Mouse (Mus musculus) stomach, embryonic 14.5 days (tissue): ENCODE results near the gene 4933411K16Rik. TPM values are rescaled to one million over a fixed set of nuclear protein-coding genes. Genes with fewer than 3 reads are reported as not detected.

ENCODE experiments used
- ATAC-seq: fragments of 200-750 bp; cut with Nextera tagmentation; 2 replicates; pipeline ENCODE4 v1.8.0; 2017; ENCODE audit warnings: low read depth, moderate TSS enrichment; ENCODE audit not compliant: insufficient number of reproducible peaks, insufficient read depth, low FRiP score
- H3K27ac ChIP-seq: fragments of 300-500 bp; sonication (generic); 2 replicates; pipeline ENCODE4 v1.5.1; 2014; ENCODE audit warnings: mild to moderate bottlenecking, low read length, moderate library complexity, mixed read lengths
- H3K27me3 ChIP-seq: fragments of 300-500 bp; sonication (generic); 2 replicates; pipeline ENCODE4 v1.6.1; 2014; ENCODE audit warnings: low read length, control low read depth, mixed read lengths; ENCODE audit not compliant: control insufficient read depth, insufficient read depth
- H3K36me3 ChIP-seq: fragments of 300-500 bp; sonication (generic); 2 replicates; pipeline ENCODE4 v1.6.1; 2014; ENCODE audit warnings: mild to moderate bottlenecking, control low read depth, low read length, moderate library complexity, mixed read lengths; ENCODE audit not compliant: control insufficient read depth, insufficient read depth
- H3K4me1 ChIP-seq: fragments of 300-500 bp; sonication (generic); 2 replicates; pipeline ENCODE4 v1.6.1; 2014; ENCODE audit warnings: low read length, control low read depth, mixed read lengths; ENCODE audit not compliant: control insufficient read depth, insufficient read depth
- H3K4me2 ChIP-seq: fragments of 300-500 bp; sonication (generic); replicated peaks from 2 replicates; pipeline ENCODE4 v1.6.1; 2014; ENCODE audit warnings: low read depth, low read length, control low read depth
- H3K4me3 ChIP-seq: fragments of 300-500 bp; sonication (generic); 2 replicates; pipeline ENCODE4 v1.5.1; 2014; ENCODE audit warnings: low read depth, low read length, control low read depth
- H3K9ac ChIP-seq: fragments of 300-500 bp; sonication (generic); replicated peaks from 2 replicates; pipeline ENCODE4 v1.6.1; 2014; ENCODE audit warnings: low read depth, mild to moderate bottlenecking, control low read depth, low read length, moderate library complexity, mixed read lengths
- H3K9me3 ChIP-seq: fragments of 300-500 bp; sonication (generic); 2 replicates; pipeline ENCODE4 v1.6.1; 2016; ENCODE audit warnings: low read depth, low read length, control low read depth; ENCODE audit not compliant: control insufficient read depth
- WGBS: fragments of 180-500 bp; shearing (Covaris S2); extraction: QIAGEN DNeasy Blood & Tissue Kit; methylation state at CpG from one replicate; pipeline ENCODE4 v1.1.7; 2014; 5-methylcytosine and 5-hydroxymethylcytosine counted together
- polyA plus RNA-seq: library from polyadenylated mRNA; unstranded; fragments of >200 nt; fragmentation: Nextera tagmentation; extraction: Ambion mirVana; gene quantifications from 2 replicates; pipeline ENCODE4 v1.2.1, GENCODE M21; 2014

4933411K16Rik gene
- polyA plus RNA-seq, result 0.24 TPM in 1 of 2 replicates, not detected in the other

GRCm38 (mm10) chr19:42051948-42052347, at the start of gene 4933411K16Rik:
Gene 4933411K16Rik, plus strand, starts transcription at chr19:42052248.
- Histone ChIP-seq H3K27me3 (no peaks in the 10 kb centered on the region), H3K9me3 (no peaks in the 10 kb centered on the region), H3K4me1 (no peaks in the 10 kb centered on the region), H3K36me3 (no peaks in the 10 kb centered on the region), H3K9ac (no peak within 1 kb of the TSS), H3K4me2 (no peak within 1 kb of the TSS), H3K4me3 (no peak within 1 kb of the TSS), H3K27ac (no peak within 1 kb of the TSS)
- no peak for ATAC-seq
- WGBS, result 68% methylated on average over 4 of the region's 4 CpGs

- Histone ChIP-seq H3K9me3 (no peaks in the 10 kb centered on the region), H3K4me3 (no peak overlapping the region), H3K9ac (no peak overlapping the region), H3K4me1 (peaks cover 25% of the 10 kb centered on the region), H3K27me3 (no peaks in the 10 kb centered on the region), H3K36me3 (no peaks in the 10 kb centered on the region), H3K27ac (no peak overlapping the region), H3K4me2 (no peak overlapping the region)
- WGBS, result 68% methylated on average over 6 of the region's 6 CpGs
- no peak for ATAC-seq
These were observed 47.8 kb upstream of the 4933411K16Rik start for GRCm38 (mm10) chr19:42004258-42004657.

- Histone ChIP-seq H3K4me3 (no peak overlapping the region), H3K36me3 (no peaks in the 10 kb centered on the region), H3K4me2 (no peak overlapping the region), H3K27ac (no peak overlapping the region), H3K9ac (no peak overlapping the region), H3K9me3 (no peaks in the 10 kb centered on the region), H3K27me3 (no peaks in the 10 kb centered on the region), H3K4me1 (peaks cover 16% of the 10 kb centered on the region)
- no peak for ATAC-seq
- WGBS, result 73% methylated on average over 3 of the region's 3 CpGs
These were observed 46.4 kb upstream of the 4933411K16Rik start for GRCm38 (mm10) chr19:42005616-42006015.

GRCm38 (mm10) chr19:42006568-42006967, 45.5 kb upstream of the 4933411K16Rik start:
- 54% methylated on average over 8 of the region's 8 CpGs for WGBS
- Histone ChIP-seq H3K36me3 (no peaks in the 10 kb centered on the region), H3K27me3 (no peaks in the 10 kb centered on the region), H3K4me1 (peaks cover 7% of the 10 kb centered on the region; the same call in 1 of the 2 replicates), H3K4me3 (no peak overlapping the region), H3K4me2 (no peak overlapping the region), H3K9ac (no peak overlapping the region), H3K9me3 (no peaks in the 10 kb centered on the region), H3K27ac (no peak overlapping the region)
- ATAC-seq, result no peak

GRCm38 (mm10) chr19:42008586-42008985, 43.5 kb upstream of the 4933411K16Rik start:
- no peak for ATAC-seq
- Histone ChIP-seq H3K27me3 (no peaks in the 10 kb centered on the region), H3K4me2 (no peak overlapping the region), H3K27ac (no peak overlapping the region), H3K4me3 (no peak overlapping the region), H3K9me3 (no peaks in the 10 kb centered on the region), H3K9ac (no peak overlapping the region), H3K4me1 (peaks cover 4% of the 10 kb centered on the region; the same call in 1 of the 2 replicates), H3K36me3 (no peaks in the 10 kb centered on the region)
- WGBS, result 57% methylated on average over 3 of the region's 3 CpGs

GRCm38 (mm10) chr19:42009067-42009466, 43.0 kb upstream of the 4933411K16Rik start:
- no peak overlapping the region for H3K27ac ChIP-seq
- H3K36me3 ChIP-seq, result no peaks in the 10 kb centered on the region
- H3K9me3 ChIP-seq, result no peaks in the 10 kb centered on the region
- H3K4me3 ChIP-seq, result no peak overlapping the region
- ATAC-seq, result no peak
- 28% methylated on average over 7 of the region's 7 CpGs for WGBS
- H3K27me3 ChIP-seq, result no peaks in the 10 kb centered on the region
- H3K4me1 ChIP-seq, result peaks cover 4% of the 10 kb centered on the region; the same call in 1 of the 2 replicates
- H3K4me2 ChIP-seq, result no peak overlapping the region
- no peak overlapping the region for H3K9ac ChIP-seq

GRCm38 (mm10) chr19:42010436-42010835, 41.6 kb upstream of the 4933411K16Rik start:
- ATAC-seq, result no peak
- Histone ChIP-seq H3K4me1 (peaks cover 4% of the 10 kb centered on the region; the same call in 1 of the 2 replicates), H3K36me3 (no peaks in the 10 kb centered on the region), H3K4me3 (no peak overlapping the region), H3K9me3 (no peaks in the 10 kb centered on the region), H3K9ac (no peak overlapping the region), H3K27ac (no peak overlapping the region), H3K4me2 (no peak overlapping the region), H3K27me3 (no peaks in the 10 kb centered on the region)
- 75% methylated on average over 4 of the region's 4 CpGs for WGBS

GRCm38 (mm10) chr19:42011123-42011522, 40.9 kb upstream of the 4933411K16Rik start:
- Histone ChIP-seq H3K4me2 (no peak overlapping the region), H3K4me1 (no peaks in the 10 kb centered on the region; the same call in 1 of the 2 replicates), H3K27ac (no peak overlapping the region), H3K9me3 (no peaks in the 10 kb centered on the region), H3K36me3 (no peaks in the 10 kb centered on the region), H3K9ac (no peak overlapping the region), H3K27me3 (no peaks in the 10 kb centered on the region), H3K4me3 (no peak overlapping the region)
- WGBS, result 78% methylated on average over 7 of the region's 7 CpGs
- ATAC-seq, result no peak

- no peaks in the 10 kb centered on the region for H3K36me3 ChIP-seq
- H3K9me3 ChIP-seq, result no peaks in the 10 kb centered on the region
- no peaks in the 10 kb centered on the region for H3K27me3 ChIP-seq
- ATAC-seq, result 0 out of 2 replicates have a peak, but pooled peaks have one; percentile 34
- no peak overlapping the region for H3K4me3 ChIP-seq
- 81% methylated on average over 3 of the region's 3 CpGs for WGBS
- H3K9ac ChIP-seq, result no peak overlapping the region
- peaks cover 18% of the 10 kb centered on the region for H3K4me1 ChIP-seq
- no peak overlapping the region for H3K4me2 ChIP-seq
- no peak overlapping the region for H3K27ac ChIP-seq
These were observed 37.7 kb upstream of the 4933411K16Rik start for GRCm38 (mm10) chr19:42014231-42014825.
